Comparison of ENCODE assay signal across 8 mouse cellular contexts in the genomic region with DNA sequence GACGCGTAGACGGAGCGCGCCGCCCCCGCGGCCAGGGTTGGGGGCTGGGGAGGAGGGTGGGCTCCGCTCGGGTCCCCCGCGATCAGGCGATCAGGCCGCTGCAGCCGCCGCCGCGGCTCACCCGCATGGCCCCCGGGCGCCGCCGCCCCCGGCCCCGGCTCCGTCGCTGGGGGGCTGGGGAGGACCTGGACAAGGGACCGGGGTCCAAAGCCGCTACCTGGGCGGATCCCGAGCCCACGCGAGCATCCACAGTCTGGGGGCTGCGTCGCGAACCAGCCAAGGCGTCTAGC. TPM values are rescaled to one million over a fixed set of nuclear protein-coding genes. Genes with fewer than 3 reads are reported as not detected.
DNase-seq lines count a peak whose midpoint lies in the region; ATAC-seq and TF ChIP-seq lines count a peak whose summit lies in the region.

No protein-coding gene starts in this region.

- WGBS in embryonic facial prominence, embryonic 13.5 days: under 1% methylated on average over 27 of the region's 37 CpGs
- under 1% methylated on average over 29 of the region's 37 CpGs for WGBS in hindbrain, embryonic 16.5 days
- WGBS in midbrain, embryonic 15.5 days: under 1% methylated on average over 34 of the region's 37 CpGs

- H3K4me1 ChIP-seq in embryonic facial prominence, embryonic 13.5 days: peaks cover 37% of the 10 kb centered on the region
- peaks cover 29% of the 10 kb centered on the region for H3K4me1 ChIP-seq in hindbrain, embryonic 16.5 days (ENCODE audit: control insufficient read depth, insufficient read depth, low read depth, low read length)
- H3K4me1 ChIP-seq in midbrain, embryonic 15.5 days: peaks cover 39% of the 10 kb centered on the region

- H3K36me3 ChIP-seq in embryonic facial prominence, embryonic 13.5 days: no peaks in the 10 kb centered on the region
- no peaks in the 10 kb centered on the region for H3K36me3 ChIP-seq in hindbrain, embryonic 16.5 days (ENCODE audit: control insufficient read depth, insufficient read depth, low read length)
- no peaks in the 10 kb centered on the region for H3K36me3 ChIP-seq in midbrain, embryonic 15.5 days (replicated peaks)

- peaks cover 87% of the 10 kb centered on the region for H3K27me3 ChIP-seq in embryonic facial prominence, embryonic 13.5 days
- peaks cover 18% of the 10 kb centered on the region for H3K27me3 ChIP-seq in hindbrain, embryonic 16.5 days (replicated peaks; ENCODE audit: control insufficient read depth, insufficient read depth, low read length)
- H3K27me3 ChIP-seq in midbrain, embryonic 15.5 days (replicated peaks): peaks cover 53% of the 10 kb centered on the region

- peak overlapping the region; percentile 90 for H3K4me3 ChIP-seq in layer of hippocampus, adult 2 months
- peak overlapping the region; percentile 60 for H3K4me3 ChIP-seq in embryonic facial prominence, embryonic 13.5 days
- H3K4me3 ChIP-seq in hindbrain, embryonic 16.5 days (ENCODE audit: low read length): peak overlapping the region; percentile 73
- H3K4me3 ChIP-seq in midbrain, embryonic 15.5 days: peak overlapping the region; percentile 65

- no peaks in the 10 kb centered on the region for H3K9me3 ChIP-seq in embryonic facial prominence, embryonic 13.5 days
- no peaks in the 10 kb centered on the region for H3K9me3 ChIP-seq in hindbrain, embryonic 16.5 days (ENCODE audit: control insufficient read depth, low read length)
- H3K9me3 ChIP-seq in midbrain, embryonic 15.5 days: no peaks in the 10 kb centered on the region

- no peak for ATAC-seq in embryonic facial prominence, embryonic 13.5 days (ENCODE audit: insufficient number of reproducible peaks, insufficient read depth, low FRiP score, low TSS enrichment, low read depth)
- ATAC-seq in hindbrain, embryonic 16.5 days: no peak
- ATAC-seq in midbrain, embryonic 15.5 days (replicated peaks): no peak
- ATAC-seq in megakaryocyte-erythroid progenitor cell, adult 5-6 weeks (replicated peaks; ENCODE audit: low FRiP score, low TSS enrichment, poor library complexity, severe bottlenecking): no peak
- no peak for ATAC-seq in monocyte, adult 5-6 weeks (replicated peaks; ENCODE audit: insufficient number of reproducible peaks, low FRiP score, low TSS enrichment, poor library complexity, severe bottlenecking)

- no peak for TF ChIP-seq CTCF in layer of hippocampus, adult 2 months (conservative IDR thresholded peaks at IDR 0.05)

- H3K27ac ChIP-seq in layer of hippocampus, adult 2 months: peak overlapping the region; percentile 99
- no peak overlapping the region for H3K27ac ChIP-seq in embryonic facial prominence, embryonic 13.5 days
- peak overlapping the region; percentile 84 for H3K27ac ChIP-seq in hindbrain, embryonic 16.5 days (ENCODE audit: low read depth, low read length)
- peak overlapping the region; percentile 16 for H3K27ac ChIP-seq in midbrain, embryonic 15.5 days

- H3K9ac ChIP-seq in embryonic facial prominence, embryonic 13.5 days: peak overlapping the region; percentile 73
- peak overlapping the region; percentile 93 for H3K9ac ChIP-seq in hindbrain, embryonic 16.5 days (ENCODE audit: low read depth, low read length)
- peak overlapping the region; percentile 69 for H3K9ac ChIP-seq in midbrain, embryonic 15.5 days

- no peak for DNase-seq in layer of hippocampus, adult 2 months (ENCODE audit: low spot score in 2 of 2)
- DNase-seq in layer of hippocampus, postnatal 36 days: no peak
- DNase-seq in spleen, postnatal 36 days (ENCODE audit: low spot score in 2 of 2): no peak

- H3K4me2 ChIP-seq in embryonic facial prominence, embryonic 13.5 days: peak overlapping the region; percentile 98
- H3K4me2 ChIP-seq in hindbrain, embryonic 16.5 days (ENCODE audit: low read length): peak overlapping the region; percentile 92
- H3K4me2 ChIP-seq in midbrain, embryonic 15.5 days: peak overlapping the region; percentile 78

RNA-seq across cellular contexts. Expression of a gene that starts 0.8 kb away (rescaled TPM):
- 10 to 100 TPM; 27.4 to 29.3 TPM for total RNA-seq in layer of hippocampus, adult 2 months (2021)
- 10 to 100 TPM; 27.3 to 27.6 TPM for total RNA-seq in layer of hippocampus, postnatal 36 days (2021)
- polyA plus RNA-seq in embryonic facial prominence, embryonic 13.5 days (2015; fragmentation: Nextera tagmentation; extraction: Ambion mirVana): 2.2 and 2.9 TPM in 2 replicates
- 6.7 and 8.0 TPM in 2 replicates for polyA plus RNA-seq in hindbrain, embryonic 16.5 days (2015; fragmentation: Nextera tagmentation; extraction: Ambion mirVana)
- polyA plus RNA-seq in midbrain, embryonic 15.5 days (2015; fragmentation: Nextera tagmentation; extraction: Ambion mirVana): 4.4 and 4.8 TPM in 2 replicates
- total RNA-seq in megakaryocyte-erythroid progenitor cell, adult 5-6 weeks (2014; fragmentation: Nextera tagmentation): 0.39 and 0.99 TPM in 2 replicates
- 0.11 TPM in 1 of 2 replicates, not detected in the other for total RNA-seq in megakaryocyte-erythroid progenitor cell, adult 5-6 weeks (2017)
- 14.3 to 55.2 TPM (median 25.5 TPM) in 3 replicates for total RNA-seq in monocyte, adult 5-6 weeks (2017)

RNA-seq across cellular contexts. Expression of a gene that starts 43.1 kb away (rescaled TPM):
- 10 to 100 TPM; 49.8 to 50.3 TPM for total RNA-seq in layer of hippocampus, adult 2 months (2021)
- total RNA-seq in layer of hippocampus, postnatal 36 days (2021): 10 to 100 TPM; 40.4 to 44.8 TPM
- polyA plus RNA-seq in embryonic facial prominence, embryonic 13.5 days (2015; fragmentation: Nextera tagmentation; extraction: Ambion mirVana): 2.5 and 2.9 TPM in 2 replicates
- polyA plus RNA-seq in hindbrain, embryonic 16.5 days (2015; fragmentation: Nextera tagmentation; extraction: Ambion mirVana): 4.7 and 5.2 TPM in 2 replicates
- 4.7 and 5.8 TPM in 2 replicates for polyA plus RNA-seq in midbrain, embryonic 15.5 days (2015; fragmentation: Nextera tagmentation; extraction: Ambion mirVana)
- 6.8 and 9.9 TPM in 2 replicates for total RNA-seq in megakaryocyte-erythroid progenitor cell, adult 5-6 weeks (2014; fragmentation: Nextera tagmentation)
- total RNA-seq in megakaryocyte-erythroid progenitor cell, adult 5-6 weeks (2017): 2.5 and 4.4 TPM in 2 replicates
- 17.8 to 33.8 TPM (median 17.9 TPM) in 3 replicates for total RNA-seq in monocyte, adult 5-6 weeks (2017)
